Mouse (Mus musculus): ENCODE data around the gene Sfta2.

DNA sequence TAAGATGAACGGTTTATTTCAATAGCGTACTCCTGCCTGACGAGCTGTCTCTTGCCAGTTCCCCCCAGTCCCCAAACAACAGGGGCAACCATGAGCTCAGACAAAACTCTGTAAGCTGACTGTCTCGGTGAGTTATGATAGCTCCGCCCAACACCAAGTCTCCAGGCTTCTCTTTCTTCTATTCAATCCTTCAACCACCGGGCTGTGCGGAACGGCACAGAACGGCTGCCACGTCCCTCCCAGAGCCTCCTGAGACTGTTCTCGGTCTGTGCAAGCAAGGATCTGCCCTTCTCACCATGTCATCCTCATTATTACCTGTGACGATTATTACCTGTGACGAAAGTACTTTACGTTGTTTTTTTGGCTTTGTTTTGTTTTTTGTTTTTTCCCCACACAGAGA is 30.5 kb upstream of the Sfta2 start:
- TF ChIP-seq CTCF (IDR thresholded peaks at IDR 0.05; ENCODE audit: low read depth, low read length): no peak
- no peak for TF ChIP-seq TAL1 (conservative IDR thresholded peaks at IDR 0.05; ENCODE audit: low read depth, low read length)

Measured in G1E (cell line).